Mouse (Mus musculus) CH12F3 (cell line): ENCODE data around the gene Olig1.
"Not testable (repeated sequence)": the region's sequence is repeated elsewhere in the genome, so short reads cannot be mapped to it uniquely, and the experiment has no call there.

Experiments
- in situ Hi-C: fragments of 300-500 bp; cut with MboI; formaldehyde crosslinking; loops from 2 replicates; pipeline ENCODE4 v1.14.3; 2020; ENCODE audit warnings: low sequenced_read_pairs

The Olig1 gene

GRCm38 (mm10) chr16:91239024-91239423, 30.5 kb upstream of the Olig1 start:
- in situ Hi-C loops, result no loop called here

DNA sequence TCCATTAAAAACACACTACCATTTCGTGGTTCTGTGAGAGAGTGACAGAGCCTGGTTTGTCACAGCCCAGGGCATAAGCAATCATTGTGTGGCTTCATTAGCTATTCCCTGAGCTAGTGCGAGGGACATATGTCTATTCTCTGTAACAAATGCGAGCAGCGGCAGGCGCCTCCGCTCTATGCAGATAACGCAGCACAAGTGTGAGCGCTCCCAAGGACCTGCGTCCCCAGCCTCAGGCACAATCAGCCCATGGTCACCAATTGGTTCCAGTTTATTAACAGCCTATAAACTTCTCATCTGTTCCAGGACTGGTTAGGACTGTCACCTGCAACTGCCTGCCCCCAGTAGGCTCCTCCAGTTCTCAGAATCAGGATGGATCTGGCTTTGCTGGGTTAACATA, 23.3 kb upstream of the Olig1 start:
- in situ Hi-C loops, result no loop called here

- in situ Hi-C loops, result not testable (repeated sequence)
These were observed 14.0 kb upstream of the Olig1 start for GRCm38 (mm10) chr16:91255419-91256164.

- in situ Hi-C loops, result no loop called here
These were observed 10.6 kb upstream of the Olig1 start for GRCm38 (mm10) chr16:91258956-91259355.

GRCm38 (mm10) chr16:91260861-91261260, 8.7 kb upstream of the Olig1 start:
- in situ Hi-C loops, result no loop called here

DNA sequence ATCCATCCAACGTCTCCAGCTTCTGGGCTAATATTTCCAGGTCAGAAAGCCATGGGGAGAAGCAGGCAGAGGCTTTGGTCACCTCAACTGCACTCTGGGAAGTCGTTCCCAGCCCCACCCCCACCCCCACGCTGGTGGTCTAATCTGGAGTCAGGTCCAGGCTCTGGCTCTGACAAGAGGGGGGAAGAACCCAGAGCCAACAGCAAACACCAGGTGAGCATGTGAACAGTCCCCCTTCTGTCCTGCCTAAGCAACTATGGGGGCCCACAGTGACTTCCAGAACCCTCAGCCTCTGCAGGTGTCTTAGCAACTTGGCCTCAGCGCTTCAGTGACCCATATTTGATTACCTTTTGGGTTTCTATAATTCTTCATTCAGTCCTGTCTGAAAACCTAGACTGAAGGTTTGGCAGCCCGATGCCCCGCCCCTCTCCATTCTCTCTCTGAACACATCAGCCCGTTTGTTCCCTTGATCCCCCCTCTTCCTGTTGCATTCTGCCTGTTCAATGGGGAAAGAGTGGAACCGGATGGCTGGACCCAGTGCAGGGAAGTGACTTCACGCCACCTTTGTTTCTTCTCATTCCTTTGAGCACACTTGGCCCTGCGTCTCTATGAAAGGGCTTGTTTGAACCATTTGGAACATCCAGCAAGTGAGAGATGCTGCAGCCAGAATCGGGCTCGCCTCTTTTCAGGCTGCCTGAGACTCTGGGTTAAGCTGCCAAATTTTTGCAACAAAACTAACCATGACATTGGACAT, 6.9 kb upstream of the Olig1 start:
- in situ Hi-C loops, result no loop called here

- in situ Hi-C loops, result no loop called here
These were observed 3.6 kb upstream of the Olig1 start for GRCm38 (mm10) chr16:91265972-91266371.

DNA sequence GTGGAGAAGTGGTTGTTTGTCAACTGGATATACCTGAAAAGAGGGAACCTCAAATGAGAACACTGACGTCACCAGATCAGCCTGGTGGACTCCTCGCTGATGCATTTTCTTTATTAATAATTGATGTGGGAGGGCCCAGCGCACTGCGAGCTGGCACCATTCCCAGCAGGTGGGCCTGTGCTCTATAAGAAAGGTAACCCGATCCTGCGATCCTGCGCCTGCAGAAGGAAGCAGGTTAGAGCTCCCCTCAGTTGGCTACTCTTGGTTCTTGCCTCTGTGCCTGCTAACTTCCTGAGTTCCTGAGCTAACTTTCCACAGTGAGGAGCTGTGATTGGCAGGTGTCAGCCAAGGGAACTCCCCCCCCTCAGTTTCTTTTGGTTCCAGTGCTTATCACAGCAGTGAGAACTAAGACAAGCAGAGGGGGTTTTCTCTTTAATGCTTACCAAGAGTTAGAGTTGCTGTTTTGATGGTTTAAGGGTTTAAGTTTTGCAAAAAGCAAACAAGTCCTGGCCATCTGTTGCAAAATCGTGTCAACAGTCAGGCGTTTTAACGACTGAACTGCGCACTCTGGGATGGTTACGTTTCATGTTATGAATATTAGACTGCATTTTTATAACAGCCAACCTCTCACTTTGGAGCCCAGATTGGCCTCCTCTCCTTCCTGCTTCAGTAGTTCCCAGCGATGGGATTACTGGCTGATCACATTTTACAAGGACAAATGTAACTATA, 684 bp upstream of the Olig1 start:
- in situ Hi-C loops, result no loop called here

GRCm38 (mm10) chr16:91270212-91270971, 820 bp downstream of the Olig1 start:
- in situ Hi-C loops, result no loop called here

- in situ Hi-C loops, result no loop called here
These were observed 1.5 kb downstream of the Olig1 start for GRCm38 (mm10) chr16:91270982-91271549.

DNA sequence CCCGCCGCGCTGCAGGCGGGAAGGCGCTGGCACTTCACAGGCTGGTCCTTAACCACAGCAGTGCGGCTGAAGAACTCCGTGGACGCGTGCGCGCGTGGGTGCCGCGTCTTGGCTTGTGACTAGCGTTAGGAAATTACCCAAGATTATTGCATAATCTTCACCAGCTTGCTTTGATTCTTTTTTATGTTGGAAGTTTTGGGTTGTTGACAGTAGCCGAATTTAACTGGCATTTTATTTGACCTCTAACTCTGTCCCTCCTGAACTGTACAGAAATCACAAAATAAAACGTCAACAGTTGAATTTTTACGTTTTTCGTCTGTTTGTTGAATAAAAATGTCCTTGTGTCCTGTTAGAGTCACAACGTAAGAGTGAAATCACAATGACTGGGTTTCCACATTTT, 2.1 kb downstream of the Olig1 start:
- in situ Hi-C loops, result no loop called here

GRCm38 (mm10) chr16:91280516-91280915, 10.9 kb downstream of the Olig1 start:
- in situ Hi-C loops, result no loop called here

DNA sequence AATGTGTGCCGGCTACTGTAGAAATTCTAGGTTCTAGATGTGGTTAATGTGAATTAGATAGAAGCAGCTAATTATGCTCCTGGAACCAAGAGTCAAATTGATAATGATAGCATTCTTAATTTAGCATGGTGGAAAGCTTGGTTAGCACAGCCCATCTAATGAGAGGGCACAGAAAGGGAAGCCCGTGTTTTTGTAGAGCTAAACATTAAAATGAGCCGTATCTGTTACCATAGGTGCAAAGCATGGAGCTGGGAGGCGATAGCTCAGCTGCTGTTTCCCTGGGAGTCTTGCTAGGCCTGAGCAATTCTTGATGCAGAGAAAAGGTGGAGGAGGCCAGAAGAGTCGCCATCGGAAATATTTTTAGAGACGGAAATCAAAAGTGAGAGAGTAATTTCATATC, 22.5 kb downstream of the Olig1 start:
- in situ Hi-C loops, result no loop called here

GRCm38 (mm10) chr16:91292719-91293333, 23.3 kb downstream of the Olig1 start:
- in situ Hi-C loops, result no loop called here

DNA sequence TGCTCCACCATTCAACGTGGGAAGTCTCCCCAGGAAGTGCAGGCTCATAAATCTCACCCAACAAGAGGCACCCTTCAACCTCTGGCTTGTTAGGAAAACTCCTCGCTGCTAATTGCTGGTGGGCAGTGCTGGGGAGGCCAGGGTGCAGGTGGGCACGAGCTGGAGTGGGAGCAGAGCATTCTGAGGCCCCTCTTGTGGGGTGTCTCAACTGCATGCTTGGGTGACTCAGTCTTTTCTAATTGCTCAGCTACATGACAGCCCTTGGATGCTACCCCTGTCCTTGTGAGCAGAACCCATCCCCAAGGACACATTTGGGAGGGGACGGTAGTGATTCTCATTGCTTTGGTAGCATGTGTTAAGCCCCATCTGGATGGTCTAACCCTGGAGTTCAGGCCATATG, 28.2 kb downstream of the Olig1 start:
- in situ Hi-C loops, result no loop called here

DNA sequence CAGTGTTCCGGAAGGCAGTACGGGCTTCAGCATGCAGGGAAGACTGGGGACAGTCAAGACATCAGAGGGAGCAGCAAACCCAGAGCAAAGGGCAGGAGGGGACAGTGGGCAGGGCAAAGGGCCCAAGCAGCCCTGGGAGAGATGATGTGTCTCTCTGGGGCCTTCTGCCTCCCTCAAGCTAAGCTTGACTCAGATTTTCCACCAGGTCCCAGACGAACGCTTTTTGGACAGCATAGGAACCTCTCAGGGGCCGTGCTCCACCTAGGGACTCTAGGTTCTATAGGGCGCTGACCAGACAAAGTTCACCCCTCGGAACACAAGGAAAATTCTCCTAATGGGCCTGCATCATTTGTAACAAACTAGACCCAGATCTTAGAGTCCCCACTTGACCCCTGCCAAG, 29.8 kb downstream of the Olig1 start:
- in situ Hi-C loops, result no loop called here

DNA sequence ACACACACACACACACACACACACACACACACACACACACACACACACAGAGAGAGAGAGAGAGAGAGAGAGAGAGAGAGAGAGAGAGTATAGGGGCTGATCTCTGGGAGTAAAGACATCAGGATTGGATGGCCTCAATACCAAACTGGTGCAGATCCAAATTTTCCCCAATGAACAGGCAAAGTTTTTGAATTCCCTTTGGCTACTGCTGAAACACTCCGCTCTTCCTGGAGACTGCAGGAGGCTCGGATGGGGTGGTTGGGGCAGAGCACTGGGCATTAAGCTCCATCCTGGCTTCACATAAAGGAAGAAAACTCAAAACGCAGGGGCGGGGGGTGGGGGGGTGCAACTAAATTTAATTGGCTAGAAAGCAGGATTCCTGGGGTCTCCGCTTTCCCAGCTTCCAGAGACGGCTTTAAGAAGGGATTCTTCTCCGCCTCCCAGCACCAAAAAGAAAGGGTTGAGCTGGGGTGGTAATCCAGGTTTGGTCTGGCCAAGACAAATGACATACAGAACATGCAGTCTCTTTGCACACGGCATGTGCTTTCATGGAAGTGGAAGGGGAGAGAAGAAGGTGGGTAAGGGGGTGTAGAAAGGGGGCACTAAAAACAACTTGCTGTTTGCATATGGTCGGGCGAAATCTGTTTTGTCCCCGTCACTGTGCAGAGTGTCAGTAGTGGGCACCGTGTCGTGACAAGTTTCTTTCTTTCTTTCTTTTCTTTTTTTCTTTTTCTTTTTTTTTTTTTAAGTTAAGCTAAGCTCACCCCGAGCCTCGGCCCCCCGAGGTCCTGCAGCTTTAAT, 31.3 kb downstream of the Olig1 start:
- in situ Hi-C loops, result no loop called here

- in situ Hi-C loops, result no loop called here
These were observed 31.9 kb downstream of the Olig1 start for GRCm38 (mm10) chr16:91301454-91301853.
